Mouse (Mus musculus): ENCODE measurements at regions not wholly inside any gene's neighbourhood (a gene's known extent, or its start where the extent isn't known, plus 50 kb on each side); places are given as distances from the start of the nearest gene placed in this dataset.

DNA sequence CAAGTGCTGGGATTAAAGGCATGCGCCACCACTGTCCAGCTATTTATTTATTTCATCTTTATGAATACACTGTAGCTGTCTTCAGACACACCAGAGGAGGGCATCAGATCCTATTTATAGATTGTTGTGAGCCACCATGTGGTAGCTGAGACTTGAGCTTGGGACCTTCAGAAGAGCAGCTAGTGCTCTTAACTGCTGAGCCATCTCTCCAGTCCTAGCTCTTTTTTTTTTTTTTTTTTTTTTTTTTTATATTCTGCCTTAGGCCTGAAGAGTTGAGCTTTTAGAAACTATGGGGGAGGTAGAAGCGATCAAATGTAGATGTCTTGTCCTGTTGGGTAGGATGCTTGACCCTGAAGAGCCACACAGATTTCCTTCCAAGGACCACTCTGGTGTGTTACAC lies 147.6 kb upstream of the Jmjd1c start:
- H3K4me3 ChIP-seq (replicated peaks; ENCODE audit: low read length) = no peak overlapping the region
- TF ChIP-seq CTCF (conservative IDR thresholded peaks at IDR 0.05; ENCODE audit: low read length) (no peak), NANOG (IDR thresholded peaks at IDR 0.05; ENCODE audit: borderline replicate concordance, low read length) (no peak), POU5F1 (IDR thresholded peaks at IDR 0.05; ENCODE audit: borderline replicate concordance, low read length) (no peak)
- no peaks in the 10 kb centered on the region for H3K36me3 ChIP-seq (ENCODE audit: insufficient read depth, low read length)
- no peaks in the 10 kb centered on the region for H3K9me3 ChIP-seq (ENCODE audit: low read length)
- H3K27me3 ChIP-seq (ENCODE audit: insufficient read depth, low read length) = 0 out of 2 replicates have a peak, but pooled peaks cover 2% of the 10 kb centered on the region
- no peaks in the 10 kb centered on the region for H3K4me1 ChIP-seq (replicated peaks; ENCODE audit: low read depth, low read length)

DNA sequence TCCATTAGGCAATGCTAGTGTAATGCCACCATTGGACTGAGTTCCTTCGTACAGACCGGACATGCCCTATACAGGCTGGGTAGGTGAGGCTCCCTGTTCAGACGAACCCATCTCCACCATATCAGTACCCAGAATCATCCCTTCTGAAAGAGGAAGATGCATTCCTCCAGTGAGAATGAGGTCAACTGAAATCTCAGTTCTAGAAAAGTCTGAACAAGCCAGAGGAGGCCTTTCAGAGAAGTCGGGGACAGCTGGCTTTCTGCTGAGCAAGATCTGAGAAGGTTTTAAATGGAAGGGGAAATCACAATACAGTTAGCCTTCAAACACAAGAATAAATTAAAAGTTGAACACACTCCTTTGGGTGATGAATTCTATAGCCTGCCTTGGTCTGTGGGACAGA lies 145.5 kb upstream of the Jmjd1c start:
- peaks cover 6% of the 10 kb centered on the region; the same call in 1 of the 2 replicates for H3K4me1 ChIP-seq (replicated peaks; ENCODE audit: low read depth, low read length)
- H3K4me3 ChIP-seq (replicated peaks; ENCODE audit: low read length) = no peak overlapping the region
- H3K9me3 ChIP-seq (ENCODE audit: low read length) = no peaks in the 10 kb centered on the region
- 0 out of 2 replicates have a peak, but pooled peaks cover 2% of the 10 kb centered on the region for H3K27me3 ChIP-seq (ENCODE audit: insufficient read depth, low read length)
- H3K36me3 ChIP-seq (ENCODE audit: insufficient read depth, low read length) = no peaks in the 10 kb centered on the region
- TF ChIP-seq POU5F1 (IDR thresholded peaks at IDR 0.05; ENCODE audit: borderline replicate concordance, low read length) (no peak), CTCF (conservative IDR thresholded peaks at IDR 0.05; ENCODE audit: low read length) (no peak), NANOG (IDR thresholded peaks at IDR 0.05; ENCODE audit: borderline replicate concordance, low read length) (no peak)

DNA sequence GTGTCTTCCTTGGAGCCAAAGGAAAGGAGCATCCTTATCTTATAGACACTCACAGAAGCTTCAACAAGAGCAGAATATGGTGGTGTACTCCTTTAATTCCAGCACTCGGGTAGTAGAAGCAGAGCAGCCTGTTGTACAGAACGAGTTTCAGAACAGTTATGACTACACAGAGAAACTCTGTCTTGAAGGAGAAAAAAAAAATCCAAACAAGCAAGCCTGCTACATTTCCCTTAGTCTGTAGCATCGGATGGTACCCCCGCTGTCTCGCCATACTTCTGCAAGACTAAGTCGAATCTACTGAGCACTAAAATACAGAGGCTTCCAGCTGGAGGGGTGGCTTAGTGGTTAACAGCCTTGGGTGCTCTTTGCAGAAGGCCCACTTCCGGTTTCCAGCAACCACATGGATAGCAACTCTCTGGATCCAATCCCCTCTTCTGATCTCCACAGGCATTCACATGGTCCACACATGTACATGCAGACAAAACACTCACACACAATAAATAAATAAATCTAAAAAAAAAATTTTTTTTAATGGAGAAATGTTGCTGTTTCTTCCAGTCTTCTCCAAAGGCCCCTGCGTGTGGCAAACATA lies 144.6 kb upstream of the Jmjd1c start:
- Histone ChIP-seq H3K27me3 (ENCODE audit: insufficient read depth, low read length) (0 out of 2 replicates have a peak, but pooled peaks cover 2% of the 10 kb centered on the region), H3K9me3 (ENCODE audit: low read length) (no peaks in the 10 kb centered on the region), H3K36me3 (ENCODE audit: insufficient read depth, low read length) (no peaks in the 10 kb centered on the region), H3K4me3 (replicated peaks; ENCODE audit: low read length) (no peak overlapping the region), H3K4me1 (replicated peaks; ENCODE audit: low read depth, low read length) (peaks cover 13% of the 10 kb centered on the region)
- TF ChIP-seq CTCF (conservative IDR thresholded peaks at IDR 0.05; ENCODE audit: low read length) = no peak

DNA sequence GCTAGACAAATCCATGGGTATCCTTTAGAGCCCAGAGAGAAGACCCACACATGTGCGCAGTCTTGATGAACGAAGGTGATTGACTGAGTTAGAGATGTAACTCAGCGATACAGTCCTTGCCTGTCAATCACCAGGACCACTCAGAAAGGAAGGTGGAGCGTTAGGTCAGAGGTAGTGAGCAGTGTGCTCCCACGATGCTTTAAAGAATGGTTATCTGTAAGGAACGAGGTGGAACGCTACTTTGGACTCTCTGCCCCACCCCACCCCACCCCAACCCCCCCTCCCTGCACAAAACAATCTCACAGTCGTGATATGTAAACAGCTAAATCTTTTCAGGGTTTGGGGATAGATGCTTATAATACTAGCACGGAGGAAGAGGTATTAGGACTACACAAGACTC lies 144.0 kb upstream of the Jmjd1c start:
- peaks cover 19% of the 10 kb centered on the region for H3K4me1 ChIP-seq (replicated peaks; ENCODE audit: low read depth, low read length)
- H3K36me3 ChIP-seq (ENCODE audit: insufficient read depth, low read length) = no peaks in the 10 kb centered on the region
- no peak overlapping the region for H3K4me3 ChIP-seq (replicated peaks; ENCODE audit: low read length)
- H3K9me3 ChIP-seq (ENCODE audit: low read length) = no peaks in the 10 kb centered on the region
- H3K27me3 ChIP-seq (ENCODE audit: insufficient read depth, low read length) = 0 out of 2 replicates have a peak, but pooled peaks cover 2% of the 10 kb centered on the region
- no peak for TF ChIP-seq CTCF (conservative IDR thresholded peaks at IDR 0.05; ENCODE audit: low read length)

DNA sequence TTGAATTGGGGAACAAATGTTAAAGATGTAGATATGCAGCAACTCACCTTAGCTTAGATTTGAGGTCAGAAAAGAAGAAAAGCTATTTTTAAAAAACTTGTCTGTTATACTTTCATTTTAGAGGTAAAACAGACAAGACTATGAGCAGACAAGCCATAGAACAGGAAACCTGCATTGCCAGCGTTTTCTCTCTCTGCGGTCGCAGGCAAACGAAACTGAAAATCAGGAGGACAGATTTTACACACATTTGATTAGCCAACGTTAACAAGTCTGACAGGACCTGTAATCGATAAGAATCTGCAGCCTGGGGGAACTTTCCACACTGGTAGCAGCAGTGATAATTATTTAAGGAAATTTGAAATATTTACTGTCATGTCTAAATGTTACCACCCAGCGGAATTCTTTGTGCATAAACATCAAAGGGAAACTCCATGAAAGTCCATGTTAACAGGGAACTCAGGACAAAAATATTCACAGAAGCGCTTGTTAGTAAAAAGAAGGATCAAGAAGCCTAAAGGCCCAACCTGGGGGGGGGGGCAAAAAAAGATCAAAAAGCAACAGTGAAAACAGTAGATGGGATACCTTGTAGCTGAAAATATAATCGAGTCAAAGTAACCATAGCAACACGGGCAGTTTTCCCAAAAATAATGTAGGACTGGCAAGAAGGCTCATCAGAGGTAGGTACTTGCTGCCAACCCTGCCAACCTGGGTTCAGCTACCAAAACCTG lies 142.5 kb upstream of the Jmjd1c start:
- TF ChIP-seq CTCF (conservative IDR thresholded peaks at IDR 0.05; ENCODE audit: low read length) (no peak), POU5F1 (IDR thresholded peaks at IDR 0.05; ENCODE audit: borderline replicate concordance, low read length) (no peak)
- H3K4me3 ChIP-seq (replicated peaks; ENCODE audit: low read length) = no peak overlapping the region
- H3K36me3 ChIP-seq (ENCODE audit: insufficient read depth, low read length) = no peaks in the 10 kb centered on the region
- H3K27me3 ChIP-seq (ENCODE audit: insufficient read depth, low read length) = 0 out of 2 replicates have a peak, but pooled peaks cover 2% of the 10 kb centered on the region
- H3K4me1 ChIP-seq (replicated peaks; ENCODE audit: low read depth, low read length) = peaks cover 31% of the 10 kb centered on the region
- no peaks in the 10 kb centered on the region for H3K9me3 ChIP-seq (ENCODE audit: low read length)

DNA sequence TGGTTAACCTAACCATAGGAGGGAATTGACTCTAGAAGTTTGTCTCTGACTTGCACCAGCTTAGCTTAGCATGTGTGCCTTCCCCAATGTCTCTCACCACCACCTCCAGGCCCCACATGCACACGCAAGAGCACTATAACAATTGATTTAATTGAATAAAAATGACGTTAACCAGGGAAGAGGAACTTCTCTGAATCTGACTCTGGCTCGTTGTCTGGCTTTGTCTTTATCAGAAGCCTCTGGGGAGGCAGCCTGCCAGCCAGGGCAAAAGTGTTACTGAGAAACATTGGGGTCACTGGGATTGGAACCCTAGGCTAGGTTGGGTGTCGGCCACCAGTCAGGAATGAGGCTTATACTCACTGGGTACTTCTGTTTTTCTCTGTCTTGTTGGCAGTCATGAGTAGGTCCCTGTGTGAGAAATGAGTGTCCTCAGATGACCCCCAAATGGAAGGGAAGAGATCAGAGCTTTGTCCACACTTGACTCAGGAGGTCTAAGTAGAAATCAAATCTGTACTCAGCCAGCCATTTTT lies 141.9 kb upstream of the Jmjd1c start:
- Histone ChIP-seq H3K9me3 (ENCODE audit: low read length) (no peaks in the 10 kb centered on the region), H3K4me1 (replicated peaks; ENCODE audit: low read depth, low read length) (peaks cover 36% of the 10 kb centered on the region), H3K36me3 (ENCODE audit: insufficient read depth, low read length) (no peaks in the 10 kb centered on the region), H3K4me3 (replicated peaks; ENCODE audit: low read length) (no peak overlapping the region), H3K27me3 (ENCODE audit: insufficient read depth, low read length) (0 out of 2 replicates have a peak, but pooled peaks cover 2% of the 10 kb centered on the region)
- no peak for TF ChIP-seq POU5F1 (IDR thresholded peaks at IDR 0.05; ENCODE audit: borderline replicate concordance, low read length)
- no peak for TF ChIP-seq NANOG (IDR thresholded peaks at IDR 0.05; ENCODE audit: borderline replicate concordance, low read length)
- no peak for TF ChIP-seq CTCF (conservative IDR thresholded peaks at IDR 0.05; ENCODE audit: low read length)

DNA sequence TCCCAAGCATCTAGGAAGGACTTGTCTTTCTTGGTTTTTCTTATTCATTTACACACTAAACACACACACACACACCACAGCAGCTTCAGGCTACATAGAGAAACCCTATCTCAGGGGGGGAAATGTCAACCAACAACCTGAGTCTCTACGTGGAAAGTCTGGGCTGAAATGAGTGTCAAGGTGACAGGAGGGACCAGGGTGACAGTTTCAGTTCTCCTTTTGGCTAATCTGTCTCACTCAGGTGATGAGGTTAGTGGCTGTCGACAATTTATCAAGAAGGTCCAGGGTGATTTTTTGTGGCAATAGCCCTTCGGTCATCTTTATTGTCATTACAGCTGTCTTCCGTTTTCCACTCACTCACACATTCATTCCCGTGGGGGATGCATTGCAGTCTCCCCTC lies 140.5 kb upstream of the Jmjd1c start:
- 0 out of 2 replicates have a peak, but pooled peaks cover under 1% of the 10 kb centered on the region for H3K27me3 ChIP-seq (ENCODE audit: insufficient read depth, low read length)
- no peak overlapping the region for H3K4me3 ChIP-seq (replicated peaks; ENCODE audit: low read length)
- H3K9me3 ChIP-seq (ENCODE audit: low read length) = no peaks in the 10 kb centered on the region
- TF ChIP-seq CTCF (conservative IDR thresholded peaks at IDR 0.05; ENCODE audit: low read length) = no peak
- no peak for TF ChIP-seq NANOG (IDR thresholded peaks at IDR 0.05; ENCODE audit: borderline replicate concordance, low read length)
- TF ChIP-seq POU5F1 (IDR thresholded peaks at IDR 0.05; ENCODE audit: borderline replicate concordance, low read length) = no peak
- H3K36me3 ChIP-seq (ENCODE audit: insufficient read depth, low read length) = no peaks in the 10 kb centered on the region
- peaks cover 43% of the 10 kb centered on the region for H3K4me1 ChIP-seq (replicated peaks; ENCODE audit: low read depth, low read length)

DNA sequence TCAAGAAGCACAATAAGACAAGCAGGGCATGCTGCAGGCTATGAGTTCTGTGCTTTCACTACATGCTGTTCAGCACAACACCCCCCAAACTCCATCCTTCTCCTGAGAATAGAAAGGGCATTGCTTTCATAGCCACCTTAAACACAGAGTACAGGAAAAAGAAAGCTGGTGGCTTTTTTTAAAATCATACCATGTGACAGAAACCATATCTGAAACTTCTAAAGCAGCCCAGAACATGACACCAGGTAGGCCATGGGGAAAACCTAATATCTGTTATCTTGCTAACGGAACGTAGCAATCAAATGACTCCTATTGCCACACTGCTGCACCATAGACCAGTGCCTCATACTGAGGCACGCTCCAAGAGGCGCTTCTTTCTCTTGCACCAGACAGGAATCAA lies 139.3 kb upstream of the Jmjd1c start:
- no peaks in the 10 kb centered on the region for H3K9me3 ChIP-seq (ENCODE audit: low read length)
- no peaks in the 10 kb centered on the region for H3K36me3 ChIP-seq (ENCODE audit: insufficient read depth, low read length)
- no peaks in the 10 kb centered on the region for H3K27me3 ChIP-seq (ENCODE audit: insufficient read depth, low read length)
- no peak overlapping the region for H3K4me3 ChIP-seq (replicated peaks; ENCODE audit: low read length)
- no peak for TF ChIP-seq CTCF (conservative IDR thresholded peaks at IDR 0.05; ENCODE audit: low read length)
- no peak for TF ChIP-seq POU5F1 (IDR thresholded peaks at IDR 0.05; ENCODE audit: borderline replicate concordance, low read length)
- no peak for TF ChIP-seq NANOG (IDR thresholded peaks at IDR 0.05; ENCODE audit: borderline replicate concordance, low read length)
- H3K4me1 ChIP-seq (replicated peaks; ENCODE audit: low read depth, low read length) = peaks cover 43% of the 10 kb centered on the region
